Comparison of ENCODE assay signal across 16 mouse cellular contexts in genomic region chr11:109586424-109586823, GRCm38 (mm10).
"Had no signal": no experiment of that assay in that cellular context is flagged by ENCODE, and none has a peak within 500 bp of the region (broad histone marks: within the 10 kb centered on the region; RNA-seq: fewer than 3 reads in every experiment).

No protein-coding gene starts in this region.

- H3K36me3 ChIP-seq: intestine, embryonic 15.5 days; midbrain, embryonic 12.5 days; midbrain, embryonic 15.5 days; neural tube, embryonic 12.5 days had no signal

- ATAC-seq: midbrain, embryonic 15.5 days had no signal

- H3K4me1 ChIP-seq: midbrain, embryonic 12.5 days; midbrain, embryonic 15.5 days; neural tube, embryonic 12.5 days; neural tube, embryonic 15.5 days had no signal

- H3K4me2 ChIP-seq: limb, embryonic 13.5 days; lung, embryonic 15.5 days; midbrain, embryonic 12.5 days; midbrain, embryonic 15.5 days; neural tube, embryonic 12.5 days; neural tube, embryonic 15.5 days had no signal

- H3K9me3 ChIP-seq: intestine, embryonic 15.5 days; limb, embryonic 10.5 days; limb, embryonic 13.5 days; lung, embryonic 15.5 days; midbrain, embryonic 12.5 days; midbrain, embryonic 15.5 days; neural tube, embryonic 12.5 days; neural tube, embryonic 15.5 days had no signal

- DNase-seq: layer of hippocampus, adult 9-11 months; right cerebral cortex, adult 18-20 months; right cerebral cortex, postnatal 14 days; right cerebral cortex, postnatal 4 days; thymus, adult 2 months; thymus, postnatal 25 days had no signal

- H3K27me3 ChIP-seq: intestine, embryonic 15.5 days; limb, embryonic 13.5 days; lung, embryonic 15.5 days; midbrain, embryonic 12.5 days; midbrain, embryonic 15.5 days; neural tube, embryonic 12.5 days; neural tube, embryonic 15.5 days had no signal

- H3K27ac ChIP-seq: kidney, postnatal 0 days; layer of hippocampus, adult 2 months; limb, embryonic 10.5 days; limb, embryonic 13.5 days; midbrain, embryonic 12.5 days; midbrain, embryonic 15.5 days; neural tube, embryonic 12.5 days; neural tube, embryonic 15.5 days had no signal

- H3K9ac ChIP-seq: intestine, embryonic 15.5 days; limb, embryonic 13.5 days; lung, embryonic 15.5 days; midbrain, embryonic 12.5 days; midbrain, embryonic 15.5 days; neural tube, embryonic 12.5 days; neural tube, embryonic 15.5 days had no signal

- H3K4me3 ChIP-seq: intestine, embryonic 15.5 days; layer of hippocampus, adult 2 months; limb, embryonic 10.5 days; limb, embryonic 13.5 days; lung, embryonic 15.5 days; midbrain, embryonic 12.5 days; midbrain, embryonic 15.5 days; neural tube, embryonic 12.5 days; neural tube, embryonic 15.5 days had no signal
